Mouse (Mus musculus) bone marrow macrophage, adult 2 months (primary cell): Measurements from ENCODE around the gene Pck1.

Source experiments
- CTCF ChIP-seq: IDR thresholded peaks from 2 replicates; pipeline ENCODE4 v1.5.1; 2012; ENCODE audit warnings: low read depth, mild to moderate bottlenecking, low read length, moderate library complexity
- POLR2A ChIP-seq: IDR thresholded peaks from 2 replicates; pipeline ENCODE4 v1.6.1; 2012; ENCODE audit warnings: mild to moderate bottlenecking, low read depth, low read length, borderline replicate concordance

DNA sequence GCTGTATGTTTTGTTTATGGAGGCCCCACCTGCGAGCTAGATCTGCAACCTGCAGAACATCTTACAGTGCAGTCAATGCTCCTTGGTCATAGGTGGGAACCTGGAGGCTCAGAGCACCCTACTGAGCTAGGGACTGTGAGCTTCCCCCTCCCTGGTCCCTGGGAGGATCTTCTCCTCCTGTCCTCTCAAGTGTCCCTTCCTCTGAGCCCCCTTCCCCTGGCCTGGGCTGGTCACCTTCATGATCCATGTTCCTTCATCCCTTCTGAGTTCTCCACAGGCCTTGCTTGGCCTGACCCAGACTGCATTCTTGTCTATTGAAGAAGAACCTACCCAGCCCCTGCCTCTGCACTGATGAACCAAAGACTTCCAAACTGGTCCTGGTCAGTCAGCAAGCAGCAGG, 21.7 kb downstream of the Pck1 start:
- TF ChIP-seq CTCF (no peak), POLR2A (no peak)
